Mouse (Mus musculus) B cell, adult 2 months (primary cell): ENCODE measurements around the gene Myd88.
A peak's percentile ranks its signal among the peaks of the same experiment; 100 is the strongest.
"Not testable (repeated sequence)": the region's sequence is repeated elsewhere in the genome, so short reads cannot be mapped to it uniquely, and the experiment has no call there.

Experiments
- DNase-seq, 2 experiments: peaks; one replicate each; pipeline ENCODE4 v3.0.0; 2022

Myd88 gene

DNA sequence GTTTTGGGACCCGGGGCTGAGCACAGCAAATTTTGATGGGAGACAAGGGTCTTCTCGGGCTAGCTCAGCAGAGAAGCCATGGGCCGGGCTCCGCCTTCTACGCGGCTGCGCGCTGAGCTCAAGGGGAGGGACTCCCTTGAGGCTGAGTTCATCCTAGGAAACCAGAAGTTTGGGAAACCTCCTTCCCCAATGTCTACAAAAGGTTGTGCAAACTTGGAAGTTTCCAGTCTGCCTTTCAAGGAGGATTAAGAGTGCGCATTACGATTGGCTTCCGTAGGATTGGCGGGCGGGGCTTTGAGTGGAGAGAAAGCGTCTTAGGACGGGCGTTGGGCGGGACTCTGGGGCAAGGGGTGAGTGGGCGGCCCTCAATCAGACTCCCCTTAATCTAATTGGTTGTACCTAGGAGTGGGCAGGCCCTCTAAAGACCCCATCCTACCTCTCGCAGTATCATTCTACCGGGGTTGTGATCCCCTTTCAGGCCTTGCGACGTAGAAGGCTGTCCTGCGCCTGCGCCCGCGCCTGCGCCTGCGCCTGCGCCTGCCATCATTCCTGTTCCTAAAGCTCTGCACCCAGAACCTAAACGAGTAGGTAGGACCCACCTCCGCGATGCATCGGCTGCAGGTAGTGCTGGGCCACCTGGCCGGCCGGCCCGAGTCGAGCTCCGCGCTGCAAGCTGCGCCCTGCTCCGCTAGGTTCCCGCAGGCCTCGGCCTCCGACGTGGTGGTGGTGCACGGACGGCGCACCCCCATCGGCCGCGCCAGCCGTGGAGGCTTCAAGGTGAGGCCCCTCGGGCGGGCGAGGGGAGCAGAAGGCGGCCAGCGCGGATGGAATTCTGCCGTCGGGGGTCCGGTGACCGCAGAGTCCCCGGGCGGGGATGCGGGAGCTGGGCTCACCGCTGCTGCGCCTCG, at the start of gene Myd88:
TSS of gene Myd88 (minus strand) at position 503 of the 908 bp plus-strand sequence.
- DNase-seq: peak; percentile 89 to 92

DNA sequence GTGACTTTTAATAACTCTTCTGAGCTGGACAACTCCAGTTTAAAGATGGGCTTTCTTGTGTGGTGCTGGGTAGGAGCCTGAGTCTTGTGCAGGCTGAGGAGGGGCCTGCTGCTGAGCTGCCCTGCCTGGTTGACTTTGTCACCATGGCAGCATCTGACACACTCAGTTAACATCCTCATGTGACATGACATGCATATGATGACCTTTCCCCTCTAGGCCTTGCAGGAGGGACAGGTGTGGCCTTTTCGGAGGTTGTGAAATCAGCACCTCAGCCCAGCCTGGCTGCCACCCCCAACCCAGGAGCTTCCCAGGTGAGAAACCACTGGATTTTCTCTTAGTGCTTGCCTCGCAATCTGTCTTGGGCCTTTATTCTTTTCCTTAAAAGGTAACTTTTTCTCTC, 49.0 kb upstream of the Myd88 start:
- DNase-seq: no peak

DNA sequence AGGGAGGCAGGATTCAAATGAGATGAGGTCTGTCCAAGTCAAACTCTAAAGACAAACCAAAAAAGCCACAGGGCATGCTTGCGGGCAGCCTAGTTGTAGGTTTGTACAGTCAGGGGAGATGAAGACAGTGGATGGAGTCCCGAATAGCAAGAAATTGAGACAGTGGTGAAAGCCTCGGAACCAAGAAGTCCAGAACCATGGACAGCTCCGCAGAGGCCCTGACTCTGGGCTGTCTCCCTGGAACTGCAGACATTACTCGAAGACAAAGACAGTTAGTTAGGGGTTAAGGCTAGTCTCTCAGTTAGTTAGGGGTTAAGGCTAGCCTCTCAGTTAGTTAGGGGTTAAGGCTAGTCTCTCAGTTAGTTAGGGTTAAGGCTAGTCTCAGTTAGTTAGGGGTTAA, 47.7 kb upstream of the Myd88 start:
- peak; percentile 5 to 10 for DNase-seq

- DNase-seq: no peak
Measured at GRCm38 (mm10) chr9:119382603-119383002, 41.4 kb upstream of the Myd88 start.

DNA sequence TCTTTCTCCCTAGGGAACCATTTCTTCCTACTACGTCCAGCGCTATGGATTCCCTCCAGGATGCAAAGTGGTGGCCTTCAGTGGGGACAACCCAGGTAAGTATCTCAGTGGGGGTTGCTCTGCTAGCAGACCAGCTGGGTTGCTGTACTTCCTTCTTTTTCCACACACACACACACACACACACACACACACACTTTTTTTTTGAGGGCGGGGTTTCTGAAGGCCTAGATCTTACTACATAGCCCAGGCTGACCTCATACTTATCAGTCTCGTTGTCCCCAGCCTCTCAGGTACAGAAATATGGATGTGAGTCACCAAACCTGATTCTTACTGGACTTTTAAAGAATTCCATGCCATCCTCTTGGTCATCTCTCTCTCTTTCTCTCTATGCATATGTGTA, 37.0 kb upstream of the Myd88 start:
- DNase-seq: no peak

DNA sequence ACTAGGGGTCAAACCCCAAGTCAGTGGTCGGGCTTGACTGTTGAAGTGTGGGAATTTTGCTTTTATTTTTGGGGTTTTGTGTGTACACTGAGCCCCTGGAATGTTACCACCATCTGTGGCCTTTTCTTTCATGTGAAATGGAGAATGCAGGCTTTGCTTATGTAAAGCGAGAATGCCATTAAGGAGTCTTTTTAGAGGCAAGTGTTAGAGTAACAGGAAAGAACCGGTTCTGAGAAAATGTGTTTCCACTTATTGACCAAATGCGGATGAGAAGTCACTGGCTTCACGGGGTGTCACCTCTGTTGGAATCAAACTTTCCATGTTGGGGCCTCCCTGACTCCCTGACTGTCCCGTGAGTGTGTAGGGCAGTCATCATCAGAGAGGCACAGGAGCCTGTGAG, 34.3 kb upstream of the Myd88 start:
- no peak for DNase-seq

GRCm38 (mm10) chr9:119375008-119375407, 33.8 kb upstream of the Myd88 start:
- DNase-seq: no peak

DNA sequence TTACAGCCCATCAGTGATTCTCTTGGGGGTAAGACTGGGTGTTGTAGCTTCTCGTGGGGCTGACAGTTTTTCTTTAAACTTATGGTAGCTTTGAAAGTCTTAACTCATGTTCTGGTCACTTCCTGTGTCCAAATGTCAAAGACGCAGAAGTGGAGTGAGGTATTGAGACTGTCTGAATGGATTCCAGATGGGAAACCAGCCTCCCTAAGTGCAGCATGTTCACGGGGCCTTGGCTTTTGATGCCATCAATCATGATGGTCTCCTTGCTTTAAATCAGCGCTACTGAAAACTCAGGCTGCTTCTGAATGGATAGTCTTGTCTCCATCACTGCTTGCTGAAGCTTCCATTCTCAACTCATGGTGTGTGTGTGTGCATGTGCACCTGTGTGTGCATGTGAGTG, 30.0 kb upstream of the Myd88 start:
- no peak for DNase-seq

DNA sequence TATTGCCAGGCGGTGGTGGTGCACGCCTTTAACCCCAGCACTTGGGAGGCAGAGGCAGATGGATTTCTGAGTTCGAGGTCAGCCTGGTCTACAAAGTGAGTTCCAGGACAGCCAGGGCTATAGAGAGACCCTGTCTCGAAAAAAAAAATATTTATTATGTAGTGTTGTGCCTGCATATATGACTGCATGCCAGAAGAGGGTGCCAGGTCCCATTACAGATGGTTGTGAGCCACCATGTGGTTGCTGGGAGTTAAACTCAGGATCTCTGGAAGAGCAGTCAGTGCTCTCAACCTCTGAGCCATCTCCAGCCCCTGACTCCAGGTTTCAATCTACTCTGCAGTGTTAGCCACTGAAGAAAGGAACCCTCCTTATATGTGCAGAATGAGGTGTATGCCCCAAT, 29.6 kb upstream of the Myd88 start:
- not testable (repeated sequence) for DNase-seq

- DNase-seq: no peak
Measured at GRCm38 (mm10) chr9:119368367-119368766, 27.2 kb upstream of the Myd88 start.

DNA sequence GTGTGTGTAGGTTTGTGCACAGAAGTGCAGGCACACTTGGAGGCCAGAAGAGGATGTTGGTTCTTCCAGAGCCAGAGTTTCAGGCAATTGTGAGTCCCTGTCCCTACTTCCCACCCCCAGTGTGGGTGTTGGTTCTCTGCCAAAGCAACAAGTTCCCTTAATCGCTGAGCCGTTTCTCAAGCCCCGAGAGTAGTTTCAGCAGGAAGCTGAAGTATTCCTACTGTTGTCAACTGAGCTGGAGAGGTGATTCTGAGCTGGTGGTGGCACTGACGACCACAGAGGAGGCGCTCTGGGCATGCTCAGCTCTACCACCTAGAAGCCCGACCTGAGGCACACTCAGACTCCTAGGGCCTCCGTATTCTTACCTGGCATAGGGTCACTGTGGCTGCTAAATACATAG, 24.1 kb upstream of the Myd88 start, which contains the start of gene Slc22a14:
TSS of gene Slc22a14 (minus strand) at position 270 of the 400 bp plus-strand sequence.
- no peak for DNase-seq

DNA sequence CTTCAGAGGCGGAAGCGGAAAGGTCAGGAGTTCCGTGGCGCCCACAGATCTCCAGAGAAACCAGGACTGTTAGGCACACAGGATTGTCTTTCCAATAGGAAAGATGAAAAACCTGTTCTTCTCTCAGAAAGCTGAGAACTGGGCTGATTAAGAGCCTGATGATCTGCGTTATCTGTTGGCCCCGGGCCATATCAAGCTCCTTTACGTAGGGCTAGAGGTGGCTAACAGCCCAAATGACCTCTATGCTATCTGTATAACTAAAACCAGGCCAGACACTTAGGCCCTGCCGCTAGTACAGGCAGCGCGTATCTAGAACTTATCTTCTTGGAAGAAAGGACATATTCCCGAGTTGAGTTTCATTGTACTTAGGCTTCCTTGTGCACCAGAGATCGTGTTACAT, 22.0 kb upstream of the Myd88 start:
- no peak for DNase-seq

DNA sequence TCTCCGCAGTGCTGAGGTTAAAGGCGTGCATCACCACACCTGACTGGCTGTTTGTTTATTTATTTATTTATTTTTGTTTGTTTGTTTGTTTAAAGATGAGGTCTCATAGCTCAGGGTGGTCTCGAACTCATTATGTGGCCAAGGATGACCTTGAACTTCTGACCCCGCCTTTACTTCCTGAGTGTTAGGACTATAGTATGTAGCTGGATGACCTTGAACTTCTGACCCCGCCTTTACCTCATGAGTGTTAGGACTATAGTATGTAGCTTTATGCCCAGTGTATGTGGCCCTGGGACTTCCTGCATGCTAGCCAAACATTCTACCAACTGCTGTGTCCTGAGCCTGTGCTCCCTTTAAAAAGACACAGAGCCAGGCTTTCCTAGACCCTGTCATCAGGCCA, 20.2 kb upstream of the Myd88 start:
- DNase-seq: no peak

DNA sequence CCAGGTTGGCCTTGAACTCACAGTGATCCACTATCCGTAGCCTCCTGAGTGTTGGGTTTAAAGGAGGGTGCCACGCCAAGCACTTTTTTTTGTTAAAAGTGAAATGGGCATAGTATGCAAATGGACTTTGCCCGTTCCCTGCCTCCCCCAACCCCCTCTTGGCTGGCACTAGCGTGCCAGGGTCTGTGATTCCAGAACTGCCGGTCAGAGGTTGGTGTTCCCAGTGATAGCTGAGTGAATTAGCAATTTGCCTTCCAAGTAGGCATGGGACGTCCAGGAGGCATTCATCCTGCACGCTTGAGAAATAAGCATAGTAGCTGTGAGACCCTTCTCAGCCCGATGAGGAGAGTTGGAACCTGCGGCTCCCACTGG, 16.8 kb upstream of the Myd88 start:
- DNase-seq: peak in 1 of 2 experiments; percentile 9

GRCm38 (mm10) chr9:119357331-119358057, 16.3 kb upstream of the Myd88 start, which contains the start of gene Xylb:
Gene Xylb, plus strand, starts transcription at chr9:119357381.
- peak; percentile 91 to 92 for DNase-seq

DNA sequence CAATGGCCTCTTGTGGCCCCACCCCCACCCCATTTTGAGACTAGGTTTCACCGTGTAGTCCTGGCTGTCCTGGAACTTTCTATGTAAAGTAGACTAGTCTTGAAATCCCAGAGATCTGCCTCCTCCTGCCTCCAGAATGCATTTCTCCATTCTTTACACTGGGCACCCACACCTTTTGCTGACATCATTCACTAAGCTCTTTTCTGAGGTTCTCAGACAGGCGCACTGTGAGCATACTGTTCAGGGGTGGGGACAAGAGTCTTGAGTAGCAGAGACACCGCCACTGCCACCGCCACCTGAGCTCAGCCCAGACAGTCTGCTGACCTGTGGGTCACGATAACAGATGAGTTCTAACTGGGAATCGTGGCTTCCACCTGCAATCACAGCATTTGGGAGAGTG, 14.7 kb upstream of the Myd88 start:
- no peak for DNase-seq

DNA sequence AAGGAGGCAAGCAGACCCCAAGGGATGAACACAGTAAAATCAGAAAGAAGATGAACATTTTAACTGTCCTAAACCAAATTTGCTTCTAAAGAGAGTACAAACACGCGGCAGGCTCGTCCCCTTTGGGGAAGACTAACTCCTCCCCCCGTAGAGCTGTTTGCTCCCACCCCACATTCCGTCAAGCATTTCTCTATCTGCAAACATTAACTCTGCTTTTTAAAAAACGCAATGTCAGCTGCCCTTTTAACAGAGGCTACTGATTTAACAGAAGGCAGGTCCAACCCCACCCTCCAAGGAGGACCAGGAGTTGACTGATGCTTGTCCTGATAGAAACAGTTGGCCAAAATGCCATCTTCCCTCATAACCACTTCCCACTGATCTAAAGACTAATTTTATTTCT, 12.7 kb upstream of the Myd88 start:
- no peak for DNase-seq

- DNase-seq: peak; percentile 87 to 88
Measured at GRCm38 (mm10) chr9:119352060-119352459, 10.8 kb upstream of the Myd88 start.

DNA sequence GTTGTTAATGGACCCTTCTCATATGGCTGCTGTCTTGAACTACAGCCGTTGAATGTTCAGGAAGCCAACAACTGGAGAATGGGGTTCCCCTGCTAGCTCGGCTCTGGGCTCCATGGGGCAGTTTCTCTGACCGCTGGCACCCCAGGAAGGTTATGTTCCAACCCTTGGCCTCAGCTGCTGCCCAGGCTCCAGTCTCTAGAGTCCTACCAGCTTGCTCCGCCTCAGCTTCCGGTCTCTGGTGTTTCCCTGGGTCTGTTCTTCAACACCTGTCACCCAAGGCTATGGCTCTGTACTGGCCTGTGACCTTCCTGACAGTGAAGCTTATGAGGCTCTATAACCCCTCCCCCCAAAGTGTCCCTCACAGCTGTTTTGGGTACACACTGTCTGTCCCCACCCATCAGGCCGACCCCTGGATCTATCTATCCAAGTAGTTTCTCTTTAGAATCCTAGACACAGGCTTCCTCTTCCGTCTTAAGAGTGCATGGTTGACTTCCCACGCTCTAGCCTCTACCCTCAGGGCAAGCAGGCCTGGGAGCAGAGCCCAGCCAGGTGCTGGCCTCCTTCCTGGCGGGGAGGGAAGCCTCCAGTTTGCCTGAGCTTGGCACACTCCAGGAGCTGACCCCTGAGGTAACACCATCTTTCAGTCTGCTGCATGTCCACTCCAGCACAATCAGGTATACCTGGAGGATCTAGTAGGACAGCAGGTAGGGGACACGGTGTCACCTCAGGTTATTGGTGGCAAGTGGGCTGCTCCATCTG, 9.9 kb upstream of the Myd88 start:
- DNase-seq: no peak

GRCm38 (mm10) chr9:119350531-119350930, 9.3 kb upstream of the Myd88 start:
- no peak for DNase-seq

GRCm38 (mm10) chr9:119346376-119346775, 5.2 kb upstream of the Myd88 start:
- no peak for DNase-seq

- DNase-seq: no peak
Measured at GRCm38 (mm10) chr9:119342728-119343127, 1.5 kb upstream of the Myd88 start.

- no peak for DNase-seq
Measured at GRCm38 (mm10) chr9:119340212-119340580, 1.0 kb downstream of the Myd88 start.
